Mouse (Mus musculus): Measurements from ENCODE around the gene Gmps. TPM values are rescaled to one million over a fixed set of nuclear protein-coding genes. Genes with fewer than 3 reads are reported as not detected.

Gmps gene
- polyA plus RNA-seq, 1 experiment from 2014 or later = 62.6 TPM

DNA sequence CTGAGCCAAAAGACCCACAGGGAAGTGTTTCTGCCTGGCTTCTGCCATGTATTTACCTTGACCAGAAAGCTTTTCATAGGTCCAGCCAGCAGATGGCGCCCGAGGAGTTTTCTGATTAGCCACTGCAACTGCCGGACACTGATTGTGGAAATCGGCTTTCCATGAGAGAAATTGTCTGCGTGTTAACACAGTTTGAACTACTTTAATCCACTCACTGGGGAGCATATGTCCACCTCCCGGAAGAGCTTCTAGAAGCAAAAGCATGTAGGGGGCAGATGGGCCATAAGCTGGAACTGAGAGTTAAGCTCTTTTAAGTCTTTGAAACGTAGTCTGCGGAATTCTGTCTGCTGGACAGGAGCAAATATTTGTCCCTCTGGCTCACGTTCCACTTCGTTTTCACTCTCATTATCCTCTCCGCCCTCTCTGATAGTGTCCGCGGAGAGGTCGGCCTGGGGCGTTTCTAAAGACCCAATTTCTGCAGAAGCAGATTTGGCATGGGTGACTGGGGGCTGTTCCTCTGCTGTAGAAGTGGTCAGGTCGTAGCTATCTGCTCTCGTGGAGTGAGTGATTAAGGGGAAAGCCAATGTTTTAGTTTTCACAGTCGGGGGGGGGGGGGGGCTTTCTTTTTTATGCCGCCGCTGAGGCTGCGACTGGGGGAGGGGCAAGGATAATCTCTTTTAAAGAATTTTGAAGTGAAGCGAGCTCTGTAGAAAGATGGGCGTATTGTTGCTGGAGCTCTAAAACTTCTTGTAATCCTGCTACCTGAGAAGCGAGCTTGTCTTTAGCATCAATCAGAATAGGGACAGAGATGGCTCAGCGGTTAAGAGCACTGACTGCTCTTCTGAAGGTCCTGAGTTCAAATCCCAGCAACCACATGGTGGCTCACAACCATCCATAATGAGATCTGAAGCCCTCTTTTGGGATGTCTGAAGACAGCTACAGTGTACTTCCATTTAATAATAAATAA lies 64.2 kb downstream of the Gmps start:
- H3K9ac ChIP-seq (ENCODE audit: low read depth, low read length) = peak overlapping the region; percentile 50; the same call in 1 of the 2 replicates
- peak overlapping the region; percentile 71 for H3K4me2 ChIP-seq (replicated peaks; ENCODE audit: low read depth, low read length)
- no peaks in the 10 kb centered on the region for H3K4me1 ChIP-seq (ENCODE audit: control insufficient read depth, insufficient read depth, low read length)
- no peaks in the 10 kb centered on the region for H3K27me3 ChIP-seq (ENCODE audit: control insufficient read depth, insufficient read depth, low read length)
- peak; percentile 86 for ATAC-seq (ENCODE audit: low FRiP score, low TSS enrichment)
- H3K27ac ChIP-seq (ENCODE audit: low read depth, low read length) = 0 out of 2 replicates have a peak overlapping the region, but pooled peaks have one; percentile 7
- 15% methylated on average over 25 of the region's 25 CpGs for WGBS
- no peaks in the 10 kb centered on the region for H3K36me3 ChIP-seq (ENCODE audit: control insufficient read depth, insufficient read depth, low read length)
- peak overlapping the region; percentile 44 for H3K4me3 ChIP-seq (ENCODE audit: low read length)
- no peaks in the 10 kb centered on the region for H3K9me3 ChIP-seq (ENCODE audit: control insufficient read depth, low read length)

Other genes starting within 250 kb of the Gmps start
- 11.2 and 20.4 TPM in 2 replicates for gene Plch1, start 76.6 kb upstream of the Gmps start, polyA plus RNA-seq (2014; fragmentation: Nextera tagmentation; extraction: Ambion mirVana)
- gene E130311K13Rik, start 46.6 kb upstream of the Gmps start, polyA plus RNA-seq (2014; fragmentation: Nextera tagmentation; extraction: Ambion mirVana) = 5.1 and 5.7 TPM in 2 replicates
- 14.3 and 22.1 TPM in 2 replicates for gene Slc33a1, start 11.3 kb upstream of the Gmps start, polyA plus RNA-seq (2014; fragmentation: Nextera tagmentation; extraction: Ambion mirVana)
- gene Vmn2r1, start 105.4 kb downstream of the Gmps start, polyA plus RNA-seq (2014; fragmentation: Nextera tagmentation; extraction: Ambion mirVana) = 0.03 and 0.11 TPM in 2 replicates
- not detected in 2 replicates for gene Vmn2r2, start 165.8 kb downstream of the Gmps start, polyA plus RNA-seq (2014; fragmentation: Nextera tagmentation; extraction: Ambion mirVana)